Mouse (Mus musculus) right cerebral cortex, postnatal 25 days (tissue): ENCODE measurements around the gene Slc38a6.

Source experiments
- DNase-seq: peaks from one replicate; pipeline ENCODE4 v3.0.0; 2022

Gene Slc38a6

DNA sequence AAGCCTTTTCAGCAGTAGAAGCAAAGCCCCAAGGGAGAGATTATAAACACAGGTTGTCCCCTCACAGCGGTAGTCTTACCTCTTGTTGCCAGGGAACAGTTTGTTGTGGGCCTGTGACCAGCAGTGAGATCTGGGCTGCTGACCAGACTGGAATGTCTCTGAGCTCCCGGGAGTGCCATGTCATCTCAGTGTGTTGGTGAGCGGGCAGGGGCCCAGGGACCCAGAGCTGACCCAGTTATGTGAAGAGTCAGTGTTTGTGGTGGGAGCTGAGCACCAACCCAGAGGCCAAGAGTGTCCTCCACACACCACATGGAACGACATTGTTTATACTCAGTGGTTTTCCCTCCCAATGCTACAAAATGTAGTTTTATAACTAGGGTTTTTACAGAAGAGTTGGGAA is 112.8 kb downstream of the Slc38a6 start:
- DNase-seq = no peak

DNA sequence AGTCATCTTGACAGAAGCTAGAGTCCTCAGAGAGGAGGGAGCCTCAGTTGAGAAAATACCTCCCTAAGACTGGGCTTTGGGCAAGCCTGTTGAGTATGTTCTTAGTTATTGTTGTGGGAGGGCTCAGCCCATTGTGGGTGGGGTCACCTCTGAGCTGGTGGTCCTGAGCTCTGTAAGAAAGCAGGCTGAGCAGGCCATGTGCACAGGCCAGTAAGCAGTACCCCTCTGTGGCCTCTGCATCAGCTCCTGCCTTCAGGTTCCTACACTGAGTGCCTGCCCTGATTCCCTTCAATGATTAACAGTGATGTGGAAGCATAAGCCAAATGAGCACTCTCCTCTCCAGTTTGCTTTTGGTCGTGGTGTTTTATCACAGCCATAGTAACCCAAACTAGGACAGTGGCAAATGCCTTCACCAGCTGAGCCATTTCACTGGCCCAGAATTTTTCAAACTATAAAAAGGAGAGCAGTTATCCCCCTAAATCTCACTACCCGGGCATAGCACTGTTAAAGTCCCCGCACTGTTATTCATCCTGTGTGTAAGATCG is 114.0 kb downstream of the Slc38a6 start:
- DNase-seq = no peak

DNA sequence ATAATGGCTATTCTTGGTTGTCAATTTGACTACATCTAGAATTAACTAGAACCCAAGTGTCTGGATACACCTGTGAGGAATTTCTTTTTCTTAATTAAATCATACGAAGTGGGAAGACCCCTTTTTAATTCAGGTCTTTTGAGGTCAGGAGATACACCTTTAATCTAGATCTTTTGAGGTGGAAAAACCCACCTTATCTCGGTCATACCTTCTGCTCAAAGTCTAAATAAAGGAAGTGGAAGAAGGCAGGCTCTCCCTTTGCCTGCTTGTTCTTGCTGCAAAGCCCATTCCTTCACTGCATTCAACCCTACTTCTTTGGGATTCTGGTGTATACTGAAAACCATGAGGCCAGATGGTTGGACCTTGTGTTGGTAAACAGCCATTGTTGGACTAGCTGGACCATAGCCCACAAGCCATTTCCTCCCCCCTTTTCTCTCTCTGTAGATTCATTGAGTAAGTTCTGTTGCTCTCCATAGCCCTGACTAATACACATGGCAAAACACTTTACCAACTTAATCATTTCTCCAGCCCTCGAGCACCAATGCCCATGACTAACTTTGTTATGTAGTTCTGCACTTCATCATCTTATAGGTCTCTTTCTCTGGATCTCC is 115.0 kb downstream of the Slc38a6 start:
- no peak for DNase-seq

DNA sequence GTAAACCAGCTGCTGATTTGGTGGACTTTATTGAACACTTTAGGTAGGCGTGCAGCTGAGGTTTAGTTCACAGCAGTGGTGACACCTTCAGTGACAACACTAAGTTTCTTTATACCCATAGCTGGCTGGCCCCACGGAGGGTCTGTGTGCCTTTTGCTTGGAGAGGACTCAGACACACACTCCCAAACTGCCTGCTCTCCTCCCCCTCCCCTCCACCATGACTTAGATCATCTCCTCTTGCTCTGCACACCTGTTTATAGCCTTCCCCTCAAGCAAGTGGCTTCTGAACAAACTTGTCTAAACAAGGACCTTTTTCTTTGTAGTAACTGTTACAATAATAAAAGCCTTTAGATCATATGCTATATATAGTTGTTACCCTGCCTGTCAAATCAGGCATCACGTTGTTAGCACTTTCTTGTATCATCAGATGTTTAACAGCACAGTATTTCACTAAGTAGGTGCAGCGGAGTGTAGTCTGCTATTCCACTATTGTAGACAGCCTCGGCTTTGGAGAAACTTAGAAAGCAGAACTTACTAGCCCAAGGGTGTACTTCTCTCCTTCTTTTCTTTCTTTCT is 115.6 kb downstream of the Slc38a6 start:
- no peak for DNase-seq

DNA sequence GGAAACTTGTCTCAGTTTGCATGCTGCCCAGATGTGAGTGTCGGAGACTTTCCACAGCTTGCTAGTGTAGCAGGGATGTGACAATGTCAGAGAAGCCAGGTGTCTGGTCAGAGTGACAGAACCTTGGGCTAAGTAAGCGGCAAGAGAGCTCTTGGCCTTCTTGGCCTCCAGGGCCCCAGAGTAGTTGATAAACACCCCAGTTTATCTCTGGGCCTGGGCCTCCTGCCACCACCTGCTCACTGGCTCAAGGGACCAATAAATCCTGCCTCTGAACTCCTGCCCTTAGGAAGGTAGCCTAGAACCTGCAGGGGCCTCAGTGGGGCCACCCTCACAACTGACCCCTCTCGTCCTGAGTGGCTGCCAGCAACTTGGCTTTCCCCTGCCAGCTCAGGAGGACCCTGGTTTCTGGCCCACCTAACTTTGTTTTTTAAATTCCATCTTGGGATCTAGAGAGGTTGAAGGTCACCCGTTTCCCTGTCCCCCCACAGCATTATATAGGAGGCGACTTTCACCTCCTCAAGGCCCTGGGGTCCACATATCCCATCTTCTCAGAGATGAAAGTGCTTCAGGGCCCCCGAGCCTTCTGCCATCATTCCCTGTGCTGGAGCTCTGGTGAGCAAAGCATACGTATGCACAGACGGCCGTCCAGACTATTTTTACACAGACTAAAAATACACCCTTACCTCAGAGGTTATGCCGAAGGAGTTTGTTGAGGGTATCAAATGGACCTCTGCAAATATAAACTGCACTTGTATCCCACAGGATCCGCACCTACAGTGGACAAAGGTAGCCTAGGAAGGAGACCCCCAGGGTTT is 116.5 kb downstream of the Slc38a6 start:
- no peak for DNase-seq
